Mouse (Mus musculus) intestine, postnatal 0 days (tissue): Measurements from ENCODE around the gene Ncoa4. TPM values are rescaled to one million over a fixed set of nuclear protein-coding genes. Genes with fewer than 3 reads are reported as not detected.

Source experiments
- ATAC-seq: fragments of 200-750 bp; cut with Nextera tagmentation; 2 replicates; pipeline ENCODE4 v1.8.0; 2017; ENCODE audit warnings: mild to moderate bottlenecking, moderate TSS enrichment, moderate library complexity
- H3K27ac ChIP-seq: fragments of 300-500 bp; sonication (generic); 2 replicates; pipeline ENCODE4 v1.5.1; 2014; ENCODE audit warnings: mild to moderate bottlenecking, low read depth, low read length, moderate library complexity
- H3K27me3 ChIP-seq: fragments of 300-500 bp; sonication (generic); replicated peaks from 2 replicates; pipeline ENCODE4 v1.6.1; 2014; ENCODE audit warnings: low read length, mixed read lengths; ENCODE audit not compliant: control insufficient read depth, insufficient read depth
- H3K36me3 ChIP-seq: fragments of 300-500 bp; sonication (generic); 2 replicates; pipeline ENCODE4 v1.6.1; 2014; ENCODE audit warnings: mild to moderate bottlenecking, moderate library complexity; ENCODE audit not compliant: control insufficient read depth, insufficient read depth
- H3K4me1 ChIP-seq: fragments of 300-500 bp; sonication (generic); replicated peaks from 2 replicates; pipeline ENCODE4 v1.6.1; 2014; ENCODE audit warnings: antibody characterized with exemption, low read length, mixed read lengths; ENCODE audit not compliant: control insufficient read depth, insufficient read depth
- H3K4me2 ChIP-seq: fragments of 300-500 bp; sonication (generic); replicated peaks from 2 replicates; pipeline ENCODE4 v1.6.1; 2014; ENCODE audit warnings: low read depth, mild to moderate bottlenecking, moderate library complexity
- H3K4me3 ChIP-seq: fragments of 300-500 bp; sonication (generic); 2 replicates; pipeline ENCODE4 v1.5.1; 2014; ENCODE audit warnings: low read depth, low read length
- H3K9ac ChIP-seq: fragments of 300-500 bp; sonication (generic); 2 replicates; pipeline ENCODE4 v1.6.1; 2014; ENCODE audit warnings: mild to moderate bottlenecking, low read depth, low read length
- H3K9me3 ChIP-seq: fragments of 300-500 bp; sonication (generic); 2 replicates; pipeline ENCODE4 v1.6.1; 2016; ENCODE audit warnings: mixed run types; ENCODE audit not compliant: control insufficient read depth
- CTCF ChIP-seq: sonication (generic); IDR thresholded peaks from 2 replicates; pipeline ENCODE4 v1.5.1; 2016; ENCODE audit warnings: low read depth, mild to moderate bottlenecking, control low read depth, antibody characterized with exemption, moderate library complexity
- WGBS: fragments of 180-500 bp; shearing (Covaris S2); extraction: QIAGEN DNeasy Blood & Tissue Kit; methylation state at CpG from one replicate; pipeline ENCODE4 v1.1.7; 2014; 5-methylcytosine and 5-hydroxymethylcytosine counted together
- polyA plus RNA-seq: library from polyadenylated mRNA; unstranded; fragments of >200 nt; fragmentation: Nextera tagmentation; extraction: Ambion mirVana; gene quantifications from 2 replicates; pipeline ENCODE4 v1.2.1, GENCODE M21; 2015

Gene Ncoa4
- polyA plus RNA-seq, 1 experiment from 2014 or later = 239 TPM

DNA sequence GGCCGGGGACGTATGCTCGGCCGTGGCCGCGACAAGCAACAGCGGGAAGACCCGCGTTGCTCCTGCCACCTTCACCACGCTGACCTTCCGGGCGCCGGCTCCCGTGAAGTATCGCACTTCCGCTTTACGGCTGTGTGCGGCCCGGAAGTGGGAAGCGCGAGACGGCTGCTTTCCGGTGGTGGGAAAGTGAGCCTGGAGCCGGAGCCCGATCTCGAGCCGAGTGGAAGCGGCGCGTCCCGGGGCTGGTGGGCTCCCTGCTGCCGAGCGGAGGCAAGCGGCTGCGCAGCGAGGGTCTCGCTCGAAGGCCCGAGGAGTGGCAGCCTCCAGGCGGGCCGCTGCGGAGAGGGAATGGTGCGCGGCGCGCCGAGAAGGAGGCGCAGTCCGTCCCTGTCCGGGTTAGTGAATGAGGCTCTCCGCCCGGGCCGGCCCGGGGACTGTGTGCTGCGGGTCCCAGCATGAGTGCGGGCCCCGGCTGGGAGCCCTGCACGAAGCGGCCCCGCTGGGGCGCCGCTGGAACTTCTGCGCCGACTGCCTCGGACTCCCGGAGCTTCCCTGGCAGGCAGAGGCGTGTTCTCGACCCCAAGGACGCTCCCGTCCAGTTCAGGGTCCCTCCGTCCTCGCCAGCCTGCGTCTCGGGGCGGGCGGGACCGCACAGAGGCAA, 42.3 kb downstream of the Ncoa4 start, which contains the start of the genes Timm23 and Parg:
Gene Timm23, minus strand, starts transcription at position 108 of the 661 bp plus-strand sequence.
Gene Parg, plus strand, starts transcription at position 159 of the 661 bp plus-strand sequence.
- H3K27me3 ChIP-seq = no peaks in the 10 kb centered on the region
- peak within 1 kb of the TSS; percentile 88 for H3K27ac ChIP-seq
- H3K9ac ChIP-seq = peak within 1 kb of the TSS; percentile 97
- H3K36me3 ChIP-seq = peaks cover 15% of the 10 kb centered on the region
- peak within 1 kb of the TSS; percentile 82 for H3K4me2 ChIP-seq
- no peak for TF ChIP-seq CTCF
- peak; percentile 94 for ATAC-seq
- H3K4me1 ChIP-seq = peaks cover 3% of the 10 kb centered on the region; the same call in 1 of the 2 replicates
- H3K4me3 ChIP-seq = peak within 1 kb of the TSS; percentile 98
- no peaks in the 10 kb centered on the region for H3K9me3 ChIP-seq
- WGBS = under 1% methylated on average over 69 of the region's 77 CpGs

DNA sequence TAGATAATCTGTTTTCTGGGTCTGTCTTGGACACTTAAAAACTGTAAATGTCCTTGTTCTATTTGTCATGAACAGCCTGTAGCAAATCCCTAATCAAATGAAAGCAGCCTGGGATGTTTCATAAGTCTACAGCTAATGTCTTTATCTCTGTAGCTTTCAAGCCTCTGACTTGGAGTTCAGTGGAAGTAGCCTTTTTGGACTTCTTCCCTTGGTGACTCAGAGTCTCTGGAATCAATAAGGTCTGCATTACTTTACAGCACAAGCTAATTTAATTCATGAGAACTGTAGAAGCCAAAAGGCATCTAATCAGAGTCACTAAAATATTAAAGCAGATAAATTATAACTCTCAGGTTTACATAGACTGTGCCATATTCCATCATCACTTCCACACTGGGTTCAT, 66.9 kb downstream of the Ncoa4 start:
- H3K4me1 ChIP-seq = no peaks in the 10 kb centered on the region
- no peak overlapping the region for H3K27ac ChIP-seq
- no peak overlapping the region for H3K9ac ChIP-seq
- no peak overlapping the region for H3K4me3 ChIP-seq
- H3K27me3 ChIP-seq = no peaks in the 10 kb centered on the region
- H3K4me2 ChIP-seq = no peak overlapping the region
- TF ChIP-seq CTCF = no peak
- H3K9me3 ChIP-seq = no peaks in the 10 kb centered on the region
- H3K36me3 ChIP-seq = peaks cover 4% of the 10 kb centered on the region; the same call in 1 of the 2 replicates
- ATAC-seq = no peak

DNA sequence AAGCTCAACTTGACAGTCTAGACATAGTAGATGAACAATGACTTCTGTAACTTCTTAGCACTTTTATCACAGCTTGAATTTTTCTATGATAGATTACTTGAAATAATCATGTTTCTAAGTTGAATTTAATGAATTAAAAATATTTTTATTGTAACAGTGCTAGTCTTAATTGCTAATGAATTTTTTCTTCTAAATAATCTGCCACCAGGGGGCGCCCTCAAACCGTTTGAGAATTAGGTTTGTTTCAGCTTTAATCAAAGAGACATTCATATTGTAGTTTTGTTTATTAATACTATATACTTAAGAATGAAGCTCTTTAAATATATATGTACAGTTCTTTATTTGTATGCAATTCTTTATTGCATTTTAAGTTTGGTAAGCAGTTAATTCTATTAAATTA, 69.3 kb downstream of the Ncoa4 start:
- H3K4me3 ChIP-seq = no peak overlapping the region
- WGBS = 1% methylated on average over 2 of the region's 2 CpGs
- H3K27ac ChIP-seq = no peak overlapping the region
- no peak overlapping the region for H3K4me2 ChIP-seq
- no peaks in the 10 kb centered on the region for H3K4me1 ChIP-seq
- no peaks in the 10 kb centered on the region for H3K9me3 ChIP-seq
- no peak for ATAC-seq
- no peaks in the 10 kb centered on the region for H3K27me3 ChIP-seq
- TF ChIP-seq CTCF = peak; percentile 70
- H3K36me3 ChIP-seq = peaks cover 4% of the 10 kb centered on the region; the same call in 1 of the 2 replicates
- no peak overlapping the region for H3K9ac ChIP-seq

Other genes starting within 250 kb of the Ncoa4 start
- 0.35 and 0.42 TPM in 2 replicates for gene Galnt15, start 130.9 kb upstream of the Ncoa4 start, polyA plus RNA-seq
- 19.3 and 22.4 TPM in 2 replicates for gene Oxnad1, start 74.5 kb upstream of the Ncoa4 start, polyA plus RNA-seq
- gene Dph3, start 74.1 kb upstream of the Ncoa4 start, polyA plus RNA-seq = 103 and 111 TPM in 2 replicates
- gene Msmb, start 17.8 kb upstream of the Ncoa4 start, polyA plus RNA-seq = not detected in 2 replicates
- gene Timm23, start 42.0 kb downstream of the Ncoa4 start, polyA plus RNA-seq = 196 and 209 TPM in 2 replicates
- gene Parg, start 42.1 kb downstream of the Ncoa4 start, polyA plus RNA-seq = 15.7 and 19.7 TPM in 2 replicates
- gene Ogdhl, start 162.2 kb downstream of the Ncoa4 start, polyA plus RNA-seq = 11.1 and 13.3 TPM in 2 replicates
- gene 1700024G13Rik, start 228.5 kb downstream of the Ncoa4 start, polyA plus RNA-seq = 0.14 TPM in 1 of 2 replicates, not detected in the other